Mouse (Mus musculus) liver, embryonic 11.5 days (tissue): ENCODE results near the gene Serpinb6b. TPM values are rescaled to one million over a fixed set of nuclear protein-coding genes. Genes with fewer than 3 reads are reported as not detected.

ENCODE experiments used
- ATAC-seq: fragments of 200-750 bp; cut with Nextera tagmentation; replicated peaks from 2 replicates; pipeline ENCODE4 v1.8.0; 2017; ENCODE audit warnings: moderate number of reproducible peaks, mild to moderate bottlenecking, moderate TSS enrichment, moderate library complexity; ENCODE audit not compliant: low FRiP score
- DNase-seq: peaks from one replicate; pipeline ENCODE4 v3.0.0-alpha.2; 2017; ENCODE audit warnings: low spot score
- H3K27ac ChIP-seq: fragments of 300-500 bp; sonication (generic); 2 replicates; pipeline ENCODE4 v1.5.1; 2014; ENCODE audit warnings: mild to moderate bottlenecking, low read depth, low read length, control low read depth
- H3K27me3 ChIP-seq: fragments of 300-500 bp; sonication (generic); replicated peaks from 2 replicates; pipeline ENCODE4 v1.6.1; 2014; ENCODE audit warnings: low read length, mixed read lengths; ENCODE audit not compliant: control insufficient read depth, insufficient read depth
- H3K36me3 ChIP-seq: fragments of 300-500 bp; sonication (generic); 2 replicates; pipeline ENCODE4 v1.6.1; 2014; ENCODE audit warnings: mild to moderate bottlenecking, low read length, moderate library complexity, mixed read lengths; ENCODE audit not compliant: control insufficient read depth, insufficient read depth
- H3K4me1 ChIP-seq: fragments of 300-500 bp; sonication (generic); replicated peaks from 2 replicates; pipeline ENCODE4 v1.6.1; 2014; ENCODE audit warnings: low read length, mixed read lengths; ENCODE audit not compliant: control insufficient read depth, insufficient read depth
- H3K4me2 ChIP-seq: fragments of 300-500 bp; sonication (generic); 2 replicates; pipeline ENCODE4 v1.6.1; 2014; ENCODE audit warnings: mild to moderate bottlenecking, control low read depth, moderate library complexity
- H3K4me3 ChIP-seq: fragments of 300-500 bp; sonication (generic); 2 replicates; pipeline ENCODE4 v1.5.1; 2014; ENCODE audit warnings: low read depth, low read length, control low read depth
- H3K9ac ChIP-seq: fragments of 300-500 bp; sonication (generic); 2 replicates; pipeline ENCODE4 v1.6.1; 2014; ENCODE audit warnings: low read depth, low read length, control low read depth
- H3K9me3 ChIP-seq: fragments of 300-500 bp; sonication (generic); 2 replicates; pipeline ENCODE4 v1.6.1; 2016; ENCODE audit warnings: low read length, inconsistent platforms, mixed read lengths; ENCODE audit not compliant: control insufficient read depth
- WGBS: fragments of 180-500 bp; shearing (Covaris S2); extraction: QIAGEN DNeasy Blood & Tissue Kit; methylation state at CpG from one replicate; pipeline ENCODE4 v1.1.7; 2014; 5-methylcytosine and 5-hydroxymethylcytosine counted together
- polyA plus RNA-seq: library from polyadenylated mRNA; unstranded; fragments of >200 nt; fragmentation: Nextera tagmentation; extraction: Ambion mirVana; gene quantifications from 2 replicates; pipeline ENCODE4 v1.2.1, GENCODE M21; 2014

Gene Serpinb6b
- polyA plus RNA-seq, 1 experiment from 2014 or later: 3.8 TPM

DNA sequence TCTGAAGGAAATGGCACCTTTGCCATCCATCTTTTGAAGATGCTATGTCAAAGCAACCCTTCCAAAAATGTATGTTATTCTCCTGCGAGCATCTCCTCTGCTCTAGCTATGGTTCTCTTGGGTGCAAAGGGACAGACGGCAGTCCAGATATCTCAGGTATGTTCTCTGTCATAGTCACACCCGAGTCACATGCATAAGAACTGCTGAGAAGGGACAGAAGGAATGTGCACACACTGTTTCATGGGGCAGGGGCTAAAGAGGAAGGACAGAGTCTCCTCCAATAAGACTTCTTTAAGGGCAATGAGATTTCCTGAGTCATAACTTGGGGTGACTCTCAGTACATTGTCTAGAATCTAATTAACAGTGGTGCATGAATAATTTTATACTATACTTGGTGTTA lies 41.5 kb downstream of the Serpinb6b start:
- 85% methylated on average over 3 of the region's 3 CpGs for WGBS
- no peak overlapping the region for H3K4me3 ChIP-seq
- H3K4me2 ChIP-seq: no peak overlapping the region
- H3K36me3 ChIP-seq: no peaks in the 10 kb centered on the region
- 0 out of 2 replicates have a peak, but pooled peaks cover 4% of the 10 kb centered on the region for H3K4me1 ChIP-seq
- H3K27me3 ChIP-seq: no peaks in the 10 kb centered on the region
- ATAC-seq (no peak), DNase-seq (no peak)
- H3K27ac ChIP-seq: no peak overlapping the region
- no peaks in the 10 kb centered on the region for H3K9me3 ChIP-seq
- no peak overlapping the region for H3K9ac ChIP-seq

DNA sequence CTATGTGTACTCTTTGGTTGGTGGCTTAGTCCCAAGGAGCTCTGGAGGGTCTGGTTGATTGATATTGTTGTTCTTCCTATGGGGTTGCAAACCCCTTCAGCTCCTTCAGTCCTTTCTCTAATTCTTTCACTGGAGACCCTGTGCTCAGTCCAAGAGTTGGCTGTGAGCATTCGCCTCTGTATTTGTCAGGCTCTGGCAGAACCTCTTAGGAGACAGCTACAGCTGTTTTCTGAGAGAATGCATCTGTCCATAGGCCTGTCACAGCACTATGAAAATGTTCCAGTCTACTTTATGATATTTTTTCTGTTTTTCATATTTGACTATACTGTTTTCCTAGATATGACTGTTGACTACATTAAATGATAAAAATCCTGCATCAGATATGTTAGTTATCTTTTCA lies 47.4 kb downstream of the Serpinb6b start:
- Histone ChIP-seq H3K9ac (no peak overlapping the region), H3K27ac (no peak overlapping the region), H3K4me3 (no peak overlapping the region), H3K36me3 (no peaks in the 10 kb centered on the region), H3K4me1 (no peaks in the 10 kb centered on the region), H3K9me3 (no peaks in the 10 kb centered on the region), H3K27me3 (no peaks in the 10 kb centered on the region), H3K4me2 (no peak overlapping the region)
- DNase-seq (no peak), ATAC-seq (no peak)
- WGBS: 79% methylated on average over 1 of the region's 1 CpGs

DNA sequence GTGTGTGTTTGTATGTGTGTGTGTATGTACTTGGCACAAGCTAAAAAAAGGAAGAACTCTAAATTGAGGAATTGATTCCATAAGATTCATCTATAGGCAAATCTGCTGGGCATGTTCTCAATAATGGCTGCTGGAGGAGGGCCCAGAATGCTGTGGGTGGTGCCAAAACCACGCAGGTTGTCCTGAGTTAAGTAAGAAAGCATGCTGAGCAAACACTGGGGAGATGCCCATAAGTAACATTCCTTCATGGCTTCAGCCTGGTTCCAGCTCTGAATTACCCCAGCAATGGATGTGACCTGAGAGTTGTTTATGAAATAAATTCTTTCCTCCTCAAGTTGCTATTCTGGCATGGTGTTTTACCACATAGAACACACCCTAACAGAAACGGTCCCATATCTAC lies 48.3 kb downstream of the Serpinb6b start:
- Histone ChIP-seq H3K9me3 (no peaks in the 10 kb centered on the region), H3K9ac (no peak overlapping the region), H3K36me3 (no peaks in the 10 kb centered on the region), H3K4me1 (no peaks in the 10 kb centered on the region), H3K4me3 (no peak overlapping the region), H3K4me2 (no peak overlapping the region), H3K27me3 (no peaks in the 10 kb centered on the region), H3K27ac (no peak overlapping the region)
- 80% methylated on average over 2 of the region's 2 CpGs for WGBS
- DNase-seq (no peak), ATAC-seq (no peak)

DNA sequence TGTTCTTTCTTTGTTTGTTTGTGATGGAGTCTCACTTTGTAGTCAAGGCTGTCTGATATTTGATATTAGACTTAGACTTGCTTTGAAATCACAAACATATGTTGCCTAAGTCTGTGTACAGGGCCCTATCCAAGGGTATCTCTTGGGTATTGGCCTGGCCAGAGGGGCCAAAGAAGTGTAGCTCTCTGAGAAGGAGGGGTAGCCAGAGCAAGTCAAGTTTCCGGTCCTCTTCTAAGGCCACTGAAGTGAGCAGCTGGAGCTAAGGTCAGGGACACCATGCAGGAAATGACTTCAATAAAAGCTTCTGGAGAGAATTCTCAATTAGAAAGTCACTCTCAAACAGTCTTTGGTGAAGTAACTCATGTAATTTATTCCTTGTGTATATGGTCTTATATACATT lies 57.4 kb downstream of the Serpinb6b start:
- Histone ChIP-seq H3K4me1 (no peaks in the 10 kb centered on the region), H3K4me2 (no peak overlapping the region), H3K36me3 (no peaks in the 10 kb centered on the region), H3K27me3 (no peaks in the 10 kb centered on the region), H3K4me3 (no peak overlapping the region), H3K27ac (no peak overlapping the region), H3K9me3 (no peaks in the 10 kb centered on the region), H3K9ac (no peak overlapping the region)
- ATAC-seq (no peak), DNase-seq (no peak)
- WGBS: 91% methylated on average over 1 of the region's 1 CpGs

DNA sequence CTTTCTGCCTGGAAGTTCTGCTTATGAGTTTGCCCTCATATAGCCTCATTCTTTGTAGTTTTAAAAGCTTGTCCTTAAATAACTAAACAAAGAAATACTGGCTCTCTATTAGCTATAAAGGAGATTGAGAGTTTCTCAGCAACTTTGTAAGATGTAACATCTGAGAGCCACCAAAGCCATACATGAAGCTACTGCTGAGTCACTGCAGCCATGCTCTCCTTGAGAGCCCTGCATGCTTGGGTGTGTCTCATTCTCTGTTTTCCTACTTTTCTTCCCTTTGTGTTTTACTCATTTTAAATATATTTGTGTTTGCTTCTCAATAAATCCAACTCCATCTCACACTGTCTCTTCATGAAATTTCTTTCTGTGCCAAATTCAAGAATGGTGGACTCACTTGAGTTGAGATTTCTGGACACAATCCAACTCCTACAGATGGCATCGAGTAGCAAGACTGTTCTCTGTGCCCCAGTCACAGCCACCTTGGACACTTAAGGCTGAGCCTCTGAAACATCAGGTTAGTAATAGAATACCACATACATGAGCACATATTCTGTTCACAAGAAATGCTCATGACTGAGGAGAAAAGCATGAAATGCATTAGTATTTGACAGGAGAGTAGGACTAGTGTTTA lies 61.5 kb downstream of the Serpinb6b start:
- no peak for ATAC-seq
- WGBS: 84% methylated on average over 1 of the region's 1 CpGs

DNA sequence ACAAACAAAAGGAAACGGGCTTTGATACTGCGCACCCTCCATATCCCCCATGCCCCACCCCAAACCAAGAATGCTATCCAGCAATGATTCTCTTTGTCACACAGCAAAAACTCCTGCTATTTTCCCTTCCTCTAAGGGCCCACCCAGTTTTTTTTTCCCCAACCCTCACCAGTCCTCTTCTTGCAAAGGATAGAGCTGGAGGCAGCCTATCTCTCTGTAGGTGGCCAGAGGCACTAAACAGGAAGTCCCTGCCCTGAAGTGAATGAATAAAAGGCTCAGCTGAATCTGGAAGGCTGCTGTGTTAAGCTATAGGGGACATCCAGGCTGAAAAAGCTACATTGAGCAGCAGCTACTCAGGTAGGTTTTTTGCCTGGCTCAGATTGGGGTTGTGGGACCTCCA lies 62.2 kb downstream of the Serpinb6b start, which contains the start of gene Serpinb9b:
Gene Serpinb9b (plus strand): TSS at position 173 of the 400 bp plus-strand sequence.
- H3K4me1 ChIP-seq: no peaks in the 10 kb centered on the region
- H3K9ac ChIP-seq: no peak within 1 kb of the TSS
- H3K36me3 ChIP-seq: no peaks in the 10 kb centered on the region
- DNase-seq: no peak
- H3K27ac ChIP-seq: no peak within 1 kb of the TSS
- H3K27me3 ChIP-seq: no peaks in the 10 kb centered on the region
- H3K4me3 ChIP-seq: no peak within 1 kb of the TSS
- no peak within 1 kb of the TSS for H3K4me2 ChIP-seq
- no peaks in the 10 kb centered on the region for H3K9me3 ChIP-seq
- WGBS: 75% methylated on average over 2 of the region's 2 CpGs
- no peak for ATAC-seq

More for the DNA sequence above, 61.5 kb downstream of the Serpinb6b start:
- DNase-seq: no peak
- no peaks in the 10 kb centered on the region for H3K36me3 ChIP-seq
- H3K27ac ChIP-seq: no peak overlapping the region
- no peaks in the 10 kb centered on the region for H3K27me3 ChIP-seq
- no peak overlapping the region for H3K9ac ChIP-seq
- H3K4me1 ChIP-seq: no peaks in the 10 kb centered on the region
- H3K9me3 ChIP-seq: no peaks in the 10 kb centered on the region
- H3K4me3 ChIP-seq: no peak overlapping the region
- H3K4me2 ChIP-seq: no peak overlapping the region

DNA sequence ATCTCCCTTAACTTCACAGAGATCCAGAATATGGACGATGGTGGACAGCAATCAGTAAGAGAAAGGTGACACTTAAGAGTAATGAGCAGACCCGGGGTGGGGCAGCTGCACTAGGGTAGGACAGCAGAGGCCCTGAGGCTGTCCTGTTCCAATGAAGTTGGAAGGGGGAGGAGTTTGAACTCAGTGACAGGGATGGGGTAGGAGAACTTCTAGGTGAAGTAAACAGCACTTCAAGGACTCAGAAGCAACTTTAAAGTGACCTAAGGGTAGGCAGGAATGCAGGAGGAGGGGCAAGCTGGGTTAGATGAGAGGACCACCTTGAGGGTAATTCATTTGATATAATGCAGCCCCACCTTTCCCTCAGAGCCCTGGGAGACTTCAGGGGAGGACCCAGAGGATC lies 63.1 kb downstream of the Serpinb6b start:
- no peak overlapping the region for H3K9ac ChIP-seq
- ATAC-seq (no peak), DNase-seq (no peak)
- H3K4me3 ChIP-seq: no peak overlapping the region
- no peaks in the 10 kb centered on the region for H3K27me3 ChIP-seq
- 37% methylated on average over 2 of the region's 2 CpGs for WGBS
- no peak overlapping the region for H3K27ac ChIP-seq
- no peak overlapping the region for H3K4me2 ChIP-seq
- no peaks in the 10 kb centered on the region for H3K9me3 ChIP-seq
- H3K4me1 ChIP-seq: no peaks in the 10 kb centered on the region
- no peaks in the 10 kb centered on the region for H3K36me3 ChIP-seq

DNA sequence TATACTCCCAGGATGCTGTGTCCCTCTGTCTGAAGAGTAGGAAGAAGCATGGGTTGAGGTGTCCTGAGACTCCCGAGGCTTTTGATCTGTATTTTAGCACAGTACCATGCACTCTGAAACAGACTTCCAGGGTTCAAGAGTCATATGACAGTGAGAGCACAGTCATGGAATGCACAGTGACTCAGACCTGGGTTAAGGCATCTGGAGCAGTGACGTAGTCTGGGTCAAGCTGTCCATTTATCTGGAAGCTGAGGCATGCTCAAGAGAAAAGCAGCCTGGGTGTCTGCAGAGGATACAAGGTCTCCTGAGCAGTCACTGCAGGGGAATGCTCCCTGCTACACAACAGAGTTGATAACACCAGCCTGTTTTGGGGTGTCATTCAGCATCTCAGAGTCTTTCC lies 63.5 kb downstream of the Serpinb6b start:
- Histone ChIP-seq H3K27me3 (no peaks in the 10 kb centered on the region), H3K9me3 (no peaks in the 10 kb centered on the region), H3K36me3 (no peaks in the 10 kb centered on the region), H3K4me1 (no peaks in the 10 kb centered on the region), H3K9ac (no peak overlapping the region), H3K27ac (no peak overlapping the region), H3K4me2 (no peak overlapping the region), H3K4me3 (no peak overlapping the region)
- DNase-seq: no peak
- 57% methylated on average over 2 of the region's 2 CpGs for WGBS
- no peak for ATAC-seq
